Mouse (Mus musculus) heart, adult 2 months (tissue): Measurements from ENCODE around the gene Echdc1. TPM values are rescaled to one million over a fixed set of nuclear protein-coding genes. Genes with fewer than 3 reads are reported as not detected.

Experiments used
- DNase-seq, 2 experiments: peaks; one replicate each; pipeline ENCODE4 v3.0.0; 2021
- H3K27ac ChIP-seq: fragments of 200-600 bp; 2 replicates; pipeline ENCODE4 v1.8.1; 2022
- H3K27me3 ChIP-seq: fragments of 200-500 bp; 2 replicates; pipeline ENCODE4 v1.6.1; 2012; ENCODE audit warnings: mild to moderate bottlenecking, low read length, inconsistent platforms, mixed read lengths; ENCODE audit not compliant: control insufficient read depth, insufficient read depth
- H3K36me3 ChIP-seq: fragments of 200-500 bp; 2 replicates; pipeline ENCODE4 v1.6.1; 2012; ENCODE audit warnings: low read length, inconsistent platforms; ENCODE audit not compliant: control insufficient read depth, insufficient read depth
- H3K4me1 ChIP-seq: fragments of 200-500 bp; 2 replicates; pipeline ENCODE4 v1.6.1; 2011; ENCODE audit warnings: low read length; ENCODE audit not compliant: control insufficient read depth, insufficient read depth
- H3K4me3 ChIP-seq: fragments of 200-600 bp; 2 replicates; pipeline ENCODE4 v1.8.1; 2022
- H3K79me2 ChIP-seq: fragments of 200-500 bp; replicated peaks from 2 replicates; pipeline ENCODE4 v1.6.1; 2012; ENCODE audit warnings: mild to moderate bottlenecking, inconsistent platforms, low read length, moderate library complexity, mixed read lengths; ENCODE audit not compliant: control insufficient read depth, insufficient read depth
- H3K9ac ChIP-seq: fragments of 200-500 bp; 2 replicates; pipeline ENCODE4 v1.6.1; 2012; ENCODE audit warnings: low read depth, mild to moderate bottlenecking, control low read depth, inconsistent platforms, low read length, mixed read lengths
- CTCF ChIP-seq: fragments of 200-600 bp; IDR thresholded peaks from 2 replicates; pipeline ENCODE4 v1.8.1; 2022; ENCODE audit warnings: antibody characterized with exemption, mild to moderate bottlenecking, moderate library complexity
- EP300 ChIP-seq: fragments of 200-500 bp; IDR thresholded peaks from 2 replicates; pipeline ENCODE4 v1.6.1; 2011; ENCODE audit warnings: low read depth, low read length, control low read depth; ENCODE audit not compliant: insufficient read depth
- POLR2A ChIP-seq: fragments of 200-500 bp; IDR thresholded peaks from 2 replicates; pipeline ENCODE4 v1.6.1; 2011; ENCODE audit warnings: mild to moderate bottlenecking, low read depth, low read length, control low read depth; ENCODE audit not compliant: insufficient read depth
- WGBS: fragments of 180-500 bp; shearing (Covaris S2); methylation state at CpG from one replicate; pipeline ENCODE4 v1.1.7; 2018; 5-methylcytosine and 5-hydroxymethylcytosine counted together
- intact Hi-C: fragments of 180-260 bp; cut with DNase I; formaldehyde crosslinking; loops from one replicate; pipeline ENCODE4 v1.15.1; 2025
- polyA plus RNA-seq: library from polyadenylated mRNA; depleted of rRNA; stranded (reverse); fragments of >200 nt; gene quantifications from 2 replicates; pipeline ENCODE4 v1.2.3, GENCODE M21; 2012
- total RNA-seq, 2 experiments: library from RNA; stranded (reverse); gene quantifications; 2 replicates each; pipeline ENCODE4 v1.2.3; 2021

The Echdc1 gene
- total and polyA plus RNA-seq, 3 experiments = 9.7 to 40.2 (median 36.2) TPM

DNA sequence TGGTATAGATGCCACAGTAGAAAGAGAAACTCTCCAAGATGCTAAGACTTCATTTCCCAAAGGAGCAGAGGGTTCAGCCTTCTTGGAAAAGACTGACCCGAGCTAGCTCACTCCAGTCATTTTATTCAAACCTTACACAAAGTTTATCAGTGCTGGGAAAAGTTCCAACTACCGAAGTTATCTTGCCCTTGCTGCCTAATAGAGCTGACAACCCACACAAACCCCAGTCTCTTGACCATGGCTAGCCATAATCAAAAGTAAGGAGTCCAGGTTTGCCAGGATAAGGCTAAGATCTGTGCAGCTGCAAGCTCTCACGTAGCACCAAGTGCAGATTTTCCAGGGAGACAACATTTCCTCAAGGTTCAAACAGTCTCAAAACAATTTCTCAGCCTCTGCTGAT, 39.6 kb downstream of the Echdc1 start:
- Histone ChIP-seq H3K27me3 (no peaks in the 10 kb centered on the region), H3K4me3 (no peak overlapping the region), H3K4me1 (peaks cover 13% of the 10 kb centered on the region), H3K79me2 (peaks cover 7% of the 10 kb centered on the region), H3K36me3 (peaks cover 58% of the 10 kb centered on the region), H3K27ac (no peak overlapping the region), H3K9ac (no peak overlapping the region)
- intact Hi-C loops = no loop called here
- WGBS = 20% methylated on average over 3 of the region's 3 CpGs
- peak in 1 of 2 experiments; percentile 5 for DNase-seq
- TF ChIP-seq POLR2A (no peak), EP300 (no peak), CTCF (no peak)

DNA sequence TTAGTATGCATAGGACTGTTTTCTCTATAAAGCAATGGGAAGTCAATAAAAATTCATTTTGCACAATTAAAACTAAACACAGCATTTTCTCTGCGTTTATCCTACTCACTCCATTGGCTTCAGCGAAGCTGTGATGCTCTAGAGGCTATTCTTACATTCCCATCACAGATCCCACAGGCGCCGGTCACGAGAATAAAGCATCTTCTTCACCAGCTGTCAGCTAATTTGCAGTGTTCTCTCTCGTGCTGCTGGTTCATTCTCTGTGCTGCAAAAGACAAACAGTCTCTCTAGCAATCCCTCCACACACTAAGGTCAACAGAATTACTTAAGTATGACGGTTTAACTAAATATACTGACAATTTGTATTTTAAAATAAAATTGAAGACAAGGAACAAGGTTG, 41.2 kb downstream of the Echdc1 start:
- DNase-seq = no peak
- TF ChIP-seq EP300 = no peak
- WGBS = 71% methylated on average over 7 of the region's 7 CpGs
- Histone ChIP-seq H3K4me1 (peaks cover 13% of the 10 kb centered on the region), H3K4me3 (no peak overlapping the region), H3K79me2 (peaks cover 7% of the 10 kb centered on the region), H3K36me3 (peaks cover 66% of the 10 kb centered on the region), H3K27me3 (no peaks in the 10 kb centered on the region), H3K27ac (no peak overlapping the region), H3K9ac (no peak overlapping the region)
- intact Hi-C loops = no loop called here

DNA sequence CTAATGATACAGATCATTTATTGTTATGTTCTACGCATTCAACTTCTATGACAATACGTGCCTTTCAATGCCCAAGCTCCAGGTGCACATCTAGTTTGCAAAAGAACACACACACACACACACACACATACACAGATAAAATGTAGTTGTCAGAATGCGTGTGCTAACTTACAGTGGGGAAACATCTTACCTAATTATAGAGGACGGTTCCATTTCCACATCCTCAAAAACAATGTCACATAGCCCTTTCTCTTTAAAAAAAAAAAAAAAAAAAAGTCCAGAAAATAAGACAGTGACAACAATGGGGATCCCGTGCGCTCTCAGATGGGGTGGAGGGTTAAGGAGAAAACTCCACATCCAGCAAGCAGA, 48.1 kb downstream of the Echdc1 start:
- no peak for TF ChIP-seq CTCF
- H3K36me3 ChIP-seq = peaks cover 35% of the 10 kb centered on the region
- peak overlapping the region; percentile 99 for H3K9ac ChIP-seq
- H3K27me3 ChIP-seq = no peaks in the 10 kb centered on the region
- no peak for DNase-seq
- peaks cover 10% of the 10 kb centered on the region for H3K4me1 ChIP-seq
- 2% methylated on average over 6 of the region's 6 CpGs for WGBS
- peak overlapping the region; percentile 70 for H3K4me3 ChIP-seq
- peak overlapping the region; percentile 96 for H3K27ac ChIP-seq
- peaks cover 3% of the 10 kb centered on the region for H3K79me2 ChIP-seq
- intact Hi-C loops = no loop called here

DNA sequence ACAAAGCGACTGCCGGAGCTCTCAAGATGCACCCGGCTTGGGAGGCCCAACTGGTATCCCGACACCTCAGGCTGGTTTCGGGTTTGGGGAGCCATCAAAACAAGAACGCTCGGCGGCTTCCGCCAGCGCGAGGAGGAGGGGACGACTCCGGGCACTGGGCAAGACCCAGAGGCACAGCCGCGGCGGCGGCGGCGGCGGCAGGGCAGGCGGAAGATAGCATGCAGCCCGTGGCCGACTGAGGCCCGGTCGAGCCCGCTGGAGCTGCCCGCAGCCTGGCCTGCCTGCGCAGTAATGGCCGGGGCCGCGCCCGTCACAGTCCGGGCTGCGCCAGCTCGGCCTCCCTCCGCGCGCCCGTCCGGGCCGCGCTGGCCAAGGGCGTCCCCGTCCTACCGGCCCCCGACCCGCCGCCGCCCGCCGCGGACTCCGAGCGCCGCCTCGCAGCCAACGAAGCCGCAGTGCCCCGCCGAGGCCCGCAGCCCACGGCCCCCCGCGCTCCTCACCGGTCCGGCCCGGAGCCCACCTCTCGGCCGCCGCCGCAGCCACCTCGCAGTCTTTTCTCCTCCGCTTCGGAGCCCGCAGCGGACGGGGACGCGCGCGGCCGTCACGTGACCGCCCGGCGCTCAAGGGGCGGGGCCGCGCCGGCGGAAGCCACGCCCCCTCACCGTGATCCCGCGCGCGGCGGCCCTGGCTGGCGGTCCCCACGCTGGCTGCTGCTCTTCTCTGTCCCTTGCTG, 48.7 kb downstream of the Echdc1 start:
- Histone ChIP-seq H3K79me2 (peaks cover 2% of the 10 kb centered on the region), H3K4me1 (peaks cover 6% of the 10 kb centered on the region), H3K9ac (peak overlapping the region; percentile 99), H3K36me3 (peaks cover 30% of the 10 kb centered on the region), H3K4me3 (peak overlapping the region; percentile 70), H3K27me3 (no peaks in the 10 kb centered on the region), H3K27ac (peak overlapping the region; percentile 96)
- under 1% methylated on average over 87 of the region's 100 CpGs for WGBS
- TF ChIP-seq CTCF (no peak), EP300 (0 out of 2 replicates have a peak, but pooled peaks have one; percentile 25), POLR2A (peak; percentile 91; the same call in 1 of the 2 replicates)
- intact Hi-C loops = loop anchor here (1.0 kb wide), 1 partner anchor 48 kb away; the partner anchor contains the start of gene Echdc1
- peak; percentile 96 for DNase-seq

DNA sequence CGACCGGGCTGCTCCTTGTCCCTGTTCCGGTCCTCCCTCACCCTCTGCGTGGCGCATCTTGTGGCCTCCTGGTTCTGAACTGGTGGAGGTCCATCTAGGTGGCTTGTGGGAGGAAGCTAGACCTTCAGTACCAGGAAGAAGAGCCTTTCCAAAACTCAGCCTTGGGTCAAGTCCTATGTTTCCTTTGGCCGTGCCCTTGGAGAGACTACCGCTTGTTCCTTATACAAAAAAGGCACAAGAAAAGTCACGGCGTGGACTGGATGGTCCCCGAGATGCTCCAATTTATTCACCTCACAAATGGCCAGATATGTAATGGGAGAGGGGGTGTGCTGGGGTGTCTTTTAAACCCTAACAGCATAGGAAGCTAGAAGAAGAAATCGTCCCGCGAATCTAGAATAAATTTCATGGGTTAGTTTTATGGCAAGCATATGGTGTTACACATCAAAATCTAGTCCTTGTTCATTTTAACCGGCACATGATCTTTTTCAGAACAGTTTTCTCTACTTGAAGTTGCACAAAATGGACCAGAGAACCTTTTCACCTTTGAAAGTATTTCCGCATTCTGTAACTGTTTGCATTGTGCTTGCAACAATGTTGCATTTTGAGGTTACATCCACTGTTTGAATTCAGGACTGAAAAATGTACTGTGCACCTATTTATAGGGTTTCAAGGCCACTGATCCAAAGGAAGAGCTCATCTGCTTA, 49.4 kb downstream of the Echdc1 start, which contains the start of gene Rnf146:
Gene Rnf146, minus strand, starts transcription at position 246 of the 704 bp plus-strand sequence.
- TF ChIP-seq EP300 (no peak), CTCF (no peak), POLR2A (no peak; the same call in 1 of the 2 replicates)
- DNase-seq = no peak
- H3K27ac ChIP-seq = peak within 1 kb of the TSS; percentile 96
- peak within 1 kb of the TSS; percentile 70 for H3K4me3 ChIP-seq
- intact Hi-C loops = loop anchor here (1.0 kb wide), 1 partner anchor 49 kb away; the partner anchor contains the start of gene Echdc1
- peaks cover 5% of the 10 kb centered on the region for H3K4me1 ChIP-seq
- WGBS = 7% methylated on average over 15 of the region's 15 CpGs
- no peaks in the 10 kb centered on the region for H3K79me2 ChIP-seq
- H3K36me3 ChIP-seq = peaks cover 23% of the 10 kb centered on the region
- no peaks in the 10 kb centered on the region for H3K27me3 ChIP-seq
- peak within 1 kb of the TSS; percentile 99 for H3K9ac ChIP-seq

DNA sequence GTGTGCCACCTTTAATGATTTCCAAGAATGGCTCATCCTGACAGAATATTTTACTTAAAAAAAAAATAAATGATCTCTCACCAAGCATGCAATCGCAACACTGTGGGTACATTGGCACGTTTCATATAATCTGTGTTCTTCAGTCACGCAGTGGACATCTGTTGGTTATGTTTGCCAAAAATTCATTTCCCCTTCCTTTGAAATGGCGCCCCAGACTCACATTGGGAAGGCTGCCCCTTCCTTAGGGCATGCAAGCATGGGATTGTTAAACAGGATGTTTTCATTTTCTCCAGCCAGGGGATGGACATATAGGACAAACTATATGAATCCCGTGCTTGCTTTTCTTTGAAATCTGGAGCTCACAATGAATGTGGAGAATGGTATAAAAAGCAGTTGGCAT, 61.1 kb downstream of the Echdc1 start:
- no peak for TF ChIP-seq EP300
- TF ChIP-seq CTCF = no peak
- TF ChIP-seq POLR2A = no peak
- no peak overlapping the region for H3K27ac ChIP-seq
- no peak overlapping the region for H3K4me3 ChIP-seq
- no peak for DNase-seq
- H3K4me1 ChIP-seq = no peaks in the 10 kb centered on the region
- no peaks in the 10 kb centered on the region for H3K79me2 ChIP-seq
- H3K9ac ChIP-seq = no peak overlapping the region
- WGBS = 49% methylated on average over 5 of the region's 5 CpGs
- intact Hi-C loops = no loop called here
- H3K27me3 ChIP-seq = no peaks in the 10 kb centered on the region
- no peaks in the 10 kb centered on the region for H3K36me3 ChIP-seq
